Mouse (Mus musculus) liver, postnatal 0 days (tissue): ENCODE measurements around the gene BC029722.

Experiments used
- CTCF ChIP-seq: sonication (generic); IDR thresholded peaks from 2 replicates; pipeline ENCODE4 v1.5.1; 2016; ENCODE audit warnings: antibody characterized with exemption, low read depth
- EP300 ChIP-seq: IDR thresholded peaks from 2 replicates; pipeline ENCODE4 v1.6.1; 2016; ENCODE audit warnings: antibody characterized with exemption, low read depth, mild to moderate bottlenecking

GRCm38 (mm10) chr2:155806548-155806947, 12.7 kb downstream of the BC029722 start:
- TF ChIP-seq CTCF (no peak), EP300 (no peak)
